Mouse (Mus musculus) E14TG2a.4 (cell line): ENCODE data around the gene Nav1.

Source experiments
- CTCF ChIP-seq: conservative IDR thresholded peaks from 2 replicates; pipeline ENCODE4 v1.5.1; 2014; ENCODE audit warnings: low read length
- NANOG ChIP-seq: IDR thresholded peaks from 2 replicates; pipeline ENCODE4 v1.6.1; 2014; ENCODE audit warnings: borderline replicate concordance, low read length, mixed read lengths
- POU5F1 ChIP-seq: IDR thresholded peaks from 2 replicates; pipeline ENCODE4 v1.6.1; 2014; ENCODE audit warnings: low read length, borderline replicate concordance

DNA sequence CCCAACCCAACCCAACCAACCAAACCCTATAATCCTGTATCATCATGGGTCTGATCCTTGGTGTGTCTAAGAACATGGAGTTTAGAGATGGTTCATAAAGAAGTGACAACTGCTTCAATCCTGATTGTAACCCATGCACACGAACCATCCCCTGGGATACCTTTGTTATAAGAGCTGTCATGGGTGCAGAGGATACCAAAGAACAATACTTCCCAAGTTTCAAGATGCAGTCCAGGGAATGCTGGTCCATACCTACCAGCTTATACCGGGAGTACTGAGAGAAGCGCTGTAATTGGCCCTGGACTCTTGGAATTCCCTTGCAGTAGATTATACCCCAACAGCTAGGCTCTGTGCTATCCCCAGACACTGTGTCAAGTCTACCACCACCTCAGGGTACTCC, 165.2 kb downstream of the Nav1 start:
- TF ChIP-seq CTCF, result no peak
- no peak for TF ChIP-seq POU5F1
- TF ChIP-seq NANOG, result no peak
